Mouse (Mus musculus): Measurements from ENCODE around the gene Mvb12b. TPM values are rescaled to one million over a fixed set of nuclear protein-coding genes. Genes with fewer than 3 reads are reported as not detected.
A peak's percentile ranks its signal among the peaks of the same experiment; 100 is the strongest.

Gene Mvb12b
- polyA plus RNA-seq, 1 experiment from 2014 or later = 65.0 TPM

DNA sequence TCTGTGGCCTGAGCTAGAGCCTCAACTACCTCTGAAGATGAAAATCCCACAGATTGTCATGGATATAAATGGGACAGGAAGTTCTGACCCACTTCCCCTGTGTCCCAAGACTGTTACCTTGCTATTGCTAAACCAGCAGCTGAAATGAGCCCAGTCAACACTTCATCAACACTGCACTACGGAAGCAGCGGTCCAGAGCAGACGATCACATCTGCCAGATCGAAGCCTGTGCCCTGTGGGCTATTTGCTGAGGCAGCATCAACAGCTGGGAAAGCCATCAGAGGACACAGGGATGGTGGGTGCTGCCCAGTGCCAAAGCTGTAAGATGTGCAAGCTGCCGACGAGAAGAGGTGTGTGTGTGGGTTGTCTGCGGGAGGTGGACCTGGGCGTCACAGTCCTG, 86.4 kb downstream of the Mvb12b start:
- no peak for ATAC-seq (ENCODE audit: low FRiP score)
- H3K4me3 ChIP-seq = no peak overlapping the region
- no peak overlapping the region; the same call in 1 of the 2 replicates for H3K27ac ChIP-seq
- H3K4me1 ChIP-seq (replicated peaks) = peaks cover 56% of the 10 kb centered on the region
- peaks cover 46% of the 10 kb centered on the region for H3K36me3 ChIP-seq
- no peaks in the 10 kb centered on the region for H3K9me3 ChIP-seq
- 64% methylated on average over 8 of the region's 8 CpGs for WGBS
- no peak overlapping the region for H3K4me2 ChIP-seq
- H3K9ac ChIP-seq = no peak overlapping the region
- no peaks in the 10 kb centered on the region for H3K27me3 ChIP-seq

DNA sequence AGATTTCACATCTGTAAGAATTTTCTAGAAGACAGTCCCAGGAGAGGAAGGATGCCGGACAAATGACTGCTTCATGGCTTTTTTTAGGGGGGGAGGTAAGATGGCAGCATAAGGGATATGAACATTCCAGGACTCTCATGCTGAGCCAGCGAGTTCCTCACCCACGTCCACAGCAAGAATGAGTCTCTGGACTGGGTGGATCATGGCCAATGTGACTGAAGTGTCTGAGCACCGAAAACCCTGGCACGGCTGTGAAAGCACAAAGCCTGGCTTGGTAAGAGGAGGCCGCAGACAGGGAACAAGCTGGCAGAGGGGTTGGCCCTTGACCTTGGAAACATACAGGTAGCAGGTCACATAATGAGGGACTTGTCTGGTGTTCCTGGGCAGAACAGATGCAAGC, 87.5 kb downstream of the Mvb12b start:
- H3K9ac ChIP-seq = no peak overlapping the region
- no peak overlapping the region for H3K4me3 ChIP-seq
- H3K27me3 ChIP-seq = no peaks in the 10 kb centered on the region
- 93% methylated on average over 6 of the region's 6 CpGs for WGBS
- no peak overlapping the region for H3K4me2 ChIP-seq
- peaks cover 50% of the 10 kb centered on the region for H3K36me3 ChIP-seq
- peaks cover 61% of the 10 kb centered on the region for H3K4me1 ChIP-seq (replicated peaks)
- H3K9me3 ChIP-seq = no peaks in the 10 kb centered on the region
- ATAC-seq (ENCODE audit: low FRiP score) = no peak
- H3K27ac ChIP-seq = 0 out of 2 replicates have a peak overlapping the region, but pooled peaks have one; percentile 12

DNA sequence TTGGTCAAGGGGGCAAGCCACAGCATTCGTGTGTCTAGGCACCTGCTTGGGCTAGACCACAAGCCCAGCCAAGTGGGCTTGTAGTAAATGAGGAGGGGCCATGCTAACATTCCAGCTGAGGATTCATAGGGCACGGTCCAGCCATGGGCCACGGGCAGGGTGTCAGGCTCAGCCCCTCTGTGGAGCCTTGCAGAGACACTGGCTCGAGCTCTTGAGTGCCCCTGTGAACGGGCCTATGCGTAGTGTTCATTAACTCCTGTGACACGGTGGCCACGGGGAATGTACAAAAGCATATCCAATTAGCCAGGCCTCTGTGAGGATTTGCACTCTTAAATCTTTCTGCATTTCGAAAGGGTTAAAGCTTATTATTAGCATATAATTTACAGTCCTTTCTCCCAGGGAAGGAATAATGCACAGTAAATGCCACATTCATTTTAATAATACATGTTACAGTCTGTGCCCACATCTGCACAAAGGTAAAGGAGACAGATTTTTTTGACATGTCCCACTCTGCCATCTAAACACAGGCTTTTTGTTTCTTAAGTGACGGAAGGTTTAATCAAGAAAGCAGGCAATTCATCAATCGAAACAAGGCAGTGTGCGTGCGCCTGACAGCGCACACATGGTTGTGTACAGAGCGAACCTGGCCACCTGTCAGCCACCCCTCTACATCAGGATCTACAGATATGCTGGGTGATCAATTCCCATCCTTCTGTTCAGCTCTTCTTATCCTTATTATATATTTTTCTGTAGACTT, 91.9 kb downstream of the Mvb12b start:
- ATAC-seq (ENCODE audit: low FRiP score) = no peak
- H3K4me1 ChIP-seq (replicated peaks) = peaks cover 74% of the 10 kb centered on the region
- H3K4me2 ChIP-seq = no peak overlapping the region
- peak overlapping the region; percentile 46; the same call in 1 of the 2 replicates for H3K9ac ChIP-seq
- no peak overlapping the region for H3K4me3 ChIP-seq
- peak overlapping the region; percentile 91 for H3K27ac ChIP-seq
- no peaks in the 10 kb centered on the region for H3K9me3 ChIP-seq
- peaks cover 48% of the 10 kb centered on the region for H3K36me3 ChIP-seq
- no peaks in the 10 kb centered on the region for H3K27me3 ChIP-seq
- WGBS = 48% methylated on average over 15 of the region's 15 CpGs

DNA sequence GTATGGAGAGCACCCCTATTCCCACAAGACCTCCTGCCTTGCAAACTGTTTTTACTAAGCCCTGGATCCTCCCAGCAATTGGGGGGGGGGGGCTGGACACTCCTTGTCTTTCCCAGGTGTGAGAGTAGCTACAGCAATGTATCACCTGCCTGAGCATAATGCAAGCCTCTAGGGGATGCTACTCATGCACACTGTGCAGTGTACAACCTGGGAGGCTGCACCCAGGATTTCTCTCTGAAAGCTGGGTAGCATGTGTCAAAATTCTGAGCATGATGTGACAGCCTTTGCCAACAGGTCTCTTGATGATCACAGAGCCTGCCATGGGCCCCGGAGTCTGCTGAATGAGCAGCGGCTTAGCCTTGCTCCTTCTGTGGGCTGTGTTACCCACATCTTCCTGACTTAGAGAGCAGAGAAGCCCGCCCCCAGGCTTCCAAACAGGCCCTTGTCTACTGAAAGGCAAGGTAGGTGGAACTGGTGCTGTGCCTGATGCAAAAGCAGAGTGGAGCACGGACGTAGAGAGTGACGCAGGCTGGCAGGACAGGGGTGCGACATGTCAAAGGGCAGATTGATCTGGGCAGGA, 92.7 kb downstream of the Mvb12b start:
- Histone ChIP-seq H3K27ac (peak overlapping the region; percentile 91), H3K9ac (peak overlapping the region; percentile 46), H3K4me2 (no peak overlapping the region), H3K4me1 (replicated peaks) (peaks cover 81% of the 10 kb centered on the region), H3K9me3 (no peaks in the 10 kb centered on the region), H3K27me3 (no peaks in the 10 kb centered on the region), H3K4me3 (no peak overlapping the region), H3K36me3 (peaks cover 42% of the 10 kb centered on the region)
- 81% methylated on average over 7 of the region's 7 CpGs for whole genome bisulfite sequencing
- ATAC-seq (ENCODE audit: low FRiP score) = no peak

DNA sequence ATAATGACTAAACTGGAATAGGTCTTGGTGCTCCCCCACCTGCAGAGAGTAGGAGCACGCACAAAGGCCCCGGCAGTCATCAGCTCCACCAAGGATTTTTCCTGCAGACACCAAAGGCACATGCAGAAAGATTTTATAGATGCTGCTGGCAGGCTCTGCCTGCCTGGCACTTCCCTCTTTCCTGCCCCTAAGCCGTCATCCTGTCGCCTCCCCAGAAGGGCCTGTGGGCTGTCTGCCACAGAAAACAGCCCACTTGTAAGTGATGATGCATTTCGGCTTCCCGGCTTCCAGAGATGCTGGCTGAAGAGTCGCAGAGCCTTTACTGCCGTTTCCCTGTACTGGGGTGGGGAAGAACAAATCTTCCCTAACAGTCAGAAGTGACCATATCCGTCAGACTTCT, 93.3 kb downstream of the Mvb12b start:
- no peaks in the 10 kb centered on the region for H3K27me3 ChIP-seq
- H3K4me1 ChIP-seq (replicated peaks) = peaks cover 87% of the 10 kb centered on the region
- WGBS = 76% methylated on average over 9 of the region's 9 CpGs
- H3K27ac ChIP-seq = peak overlapping the region; percentile 91
- H3K36me3 ChIP-seq = peaks cover 38% of the 10 kb centered on the region
- H3K4me2 ChIP-seq = no peak overlapping the region
- ATAC-seq (ENCODE audit: low FRiP score) = no peak
- peak overlapping the region; percentile 46 for H3K9ac ChIP-seq
- H3K9me3 ChIP-seq = no peaks in the 10 kb centered on the region
- no peak overlapping the region for H3K4me3 ChIP-seq

DNA sequence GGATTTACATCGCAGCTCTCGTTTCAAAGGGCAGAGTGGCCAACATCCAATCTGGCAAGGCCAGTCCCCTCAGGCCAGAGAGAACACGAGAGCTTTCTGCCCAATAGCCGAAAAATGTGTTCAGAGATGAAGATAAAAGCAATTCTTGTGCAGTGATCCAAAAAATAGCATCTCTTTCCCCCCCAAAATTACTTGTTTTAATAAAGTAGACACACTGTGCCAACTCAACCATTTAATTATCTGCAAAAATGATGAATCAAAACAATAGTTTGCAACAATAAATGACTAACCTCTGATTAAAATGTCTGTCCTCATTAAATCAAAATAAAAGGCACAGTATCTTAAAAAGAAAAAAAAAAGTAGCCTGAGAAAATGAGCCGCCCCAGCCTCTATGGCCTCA, 97.4 kb downstream of the Mvb12b start:
- no peaks in the 10 kb centered on the region for H3K27me3 ChIP-seq
- H3K4me2 ChIP-seq = no peak overlapping the region
- peak overlapping the region; percentile 11; the same call in 1 of the 2 replicates for H3K9ac ChIP-seq
- peaks cover 89% of the 10 kb centered on the region for H3K4me1 ChIP-seq (replicated peaks)
- H3K4me3 ChIP-seq = no peak overlapping the region
- peaks cover 23% of the 10 kb centered on the region for H3K36me3 ChIP-seq
- whole genome bisulfite sequencing = 43% methylated on average over 5 of the region's 5 CpGs
- ATAC-seq (ENCODE audit: low FRiP score) = no peak
- H3K9me3 ChIP-seq = no peaks in the 10 kb centered on the region
- H3K27ac ChIP-seq = peak overlapping the region; percentile 90

DNA sequence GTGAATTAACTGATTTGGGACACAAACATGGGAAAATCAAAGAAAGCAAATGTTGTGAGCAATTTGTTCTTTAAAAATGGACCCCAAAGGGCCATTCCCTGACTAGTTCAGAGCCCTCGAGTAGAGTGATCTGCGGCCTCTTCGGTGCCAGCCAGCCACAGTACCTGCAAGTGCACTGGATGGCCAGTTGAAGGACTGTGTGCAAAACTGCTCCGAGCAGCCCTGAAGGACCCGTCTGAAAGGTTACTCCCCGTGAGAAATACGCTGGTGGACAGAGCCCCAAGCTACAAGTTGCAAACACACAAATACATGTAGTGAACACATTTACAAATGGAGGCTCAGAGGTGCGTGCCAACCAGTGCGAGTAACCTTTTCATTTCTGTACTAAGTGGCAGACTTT, 98.0 kb downstream of the Mvb12b start:
- Histone ChIP-seq H3K4me2 (no peak overlapping the region), H3K36me3 (peaks cover 20% of the 10 kb centered on the region), H3K9ac (peak overlapping the region; percentile 55), H3K9me3 (no peaks in the 10 kb centered on the region), H3K4me3 (no peak overlapping the region), H3K27me3 (no peaks in the 10 kb centered on the region), H3K27ac (peak overlapping the region; percentile 90), H3K4me1 (replicated peaks) (peaks cover 88% of the 10 kb centered on the region)
- WGBS = 44% methylated on average over 9 of the region's 9 CpGs
- no peak for ATAC-seq (ENCODE audit: low FRiP score)

DNA sequence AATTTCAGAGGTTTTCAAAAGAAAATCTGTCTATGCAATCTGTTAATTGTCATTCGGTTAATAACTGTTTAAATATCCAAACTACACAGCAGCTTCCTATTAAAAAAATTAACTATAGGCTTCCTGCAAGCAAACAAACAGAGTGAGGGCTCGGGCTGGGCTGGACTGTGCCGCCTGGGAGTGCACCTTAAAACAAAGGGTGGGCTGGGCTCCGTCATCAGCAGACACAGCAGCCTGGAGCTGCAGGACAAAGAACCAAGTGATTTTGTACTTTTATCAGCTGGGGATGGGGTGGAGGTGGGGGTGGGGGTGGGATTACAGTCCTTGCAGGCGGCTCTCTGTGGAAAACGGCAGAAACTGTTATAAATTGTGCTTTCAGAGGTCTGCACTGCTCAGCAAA, 98.5 kb downstream of the Mvb12b start:
- Histone ChIP-seq H3K27me3 (no peaks in the 10 kb centered on the region), H3K9ac (peak overlapping the region; percentile 55), H3K4me2 (no peak overlapping the region), H3K4me1 (replicated peaks) (peaks cover 88% of the 10 kb centered on the region), H3K9me3 (no peaks in the 10 kb centered on the region), H3K4me3 (no peak overlapping the region), H3K36me3 (peaks cover 19% of the 10 kb centered on the region), H3K27ac (peak overlapping the region; percentile 90)
- peak; percentile 51; the same call in 1 of the 2 replicates for ATAC-seq (ENCODE audit: low FRiP score)
- WGBS = 16% methylated on average over 6 of the region's 6 CpGs

DNA sequence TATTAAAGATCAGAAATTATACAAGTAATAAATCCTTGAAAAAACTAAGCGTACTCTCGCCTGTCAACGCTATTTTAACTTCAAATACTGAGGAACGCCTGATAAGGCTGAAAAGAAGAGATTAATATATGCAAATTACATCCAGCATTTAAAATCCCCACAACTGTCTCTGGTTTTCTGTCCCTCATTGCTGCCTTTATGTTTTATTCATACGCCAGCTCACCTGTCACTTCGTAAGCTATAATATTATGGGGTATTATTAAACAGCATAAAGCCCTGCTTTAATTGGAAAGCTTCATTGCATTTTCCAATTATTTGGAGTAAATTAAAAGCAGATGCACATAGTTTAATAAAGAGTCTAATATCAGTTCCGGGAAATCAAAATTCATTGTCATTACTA, 98.9 kb downstream of the Mvb12b start:
- Histone ChIP-seq H3K9me3 (no peaks in the 10 kb centered on the region), H3K4me2 (no peak overlapping the region), H3K27me3 (no peaks in the 10 kb centered on the region), H3K4me1 (replicated peaks) (peaks cover 88% of the 10 kb centered on the region), H3K27ac (peak overlapping the region; percentile 71), H3K9ac (no peak overlapping the region), H3K36me3 (peaks cover 15% of the 10 kb centered on the region), H3K4me3 (no peak overlapping the region)
- WGBS = 36% methylated on average over 7 of the region's 7 CpGs
- 0 out of 2 replicates have a peak, but pooled peaks have one; percentile 14 for ATAC-seq (ENCODE audit: low FRiP score)

DNA sequence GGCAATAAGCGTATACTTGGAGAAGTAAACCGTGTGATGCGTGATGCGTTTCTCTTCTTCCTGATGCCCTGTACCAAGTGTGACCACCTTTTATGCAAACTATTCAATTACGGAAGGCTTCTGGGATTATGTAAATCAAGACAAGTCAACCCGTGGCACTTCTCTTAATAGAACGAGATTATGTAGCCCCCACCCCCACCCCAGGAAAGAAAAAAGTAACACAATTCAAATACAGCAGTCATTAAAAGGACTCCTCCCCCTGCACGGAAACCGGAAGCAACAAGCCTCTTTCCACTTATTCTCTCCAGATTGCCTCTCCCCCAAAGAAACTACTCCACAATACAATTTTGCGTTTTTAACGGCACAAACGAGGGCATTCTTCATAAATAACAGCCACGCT, 99.6 kb downstream of the Mvb12b start:
- no peaks in the 10 kb centered on the region for H3K27me3 ChIP-seq
- H3K9me3 ChIP-seq = no peaks in the 10 kb centered on the region
- H3K4me1 ChIP-seq (replicated peaks) = peaks cover 88% of the 10 kb centered on the region
- 0 out of 2 replicates have a peak overlapping the region, but pooled peaks have one; percentile 35 for H3K9ac ChIP-seq
- WGBS = 35% methylated on average over 13 of the region's 13 CpGs
- no peak overlapping the region for H3K4me2 ChIP-seq
- peak overlapping the region; percentile 87 for H3K27ac ChIP-seq
- no peak overlapping the region for H3K4me3 ChIP-seq
- no peak for ATAC-seq (ENCODE audit: low FRiP score)
- H3K36me3 ChIP-seq = peaks cover 12% of the 10 kb centered on the region

DNA sequence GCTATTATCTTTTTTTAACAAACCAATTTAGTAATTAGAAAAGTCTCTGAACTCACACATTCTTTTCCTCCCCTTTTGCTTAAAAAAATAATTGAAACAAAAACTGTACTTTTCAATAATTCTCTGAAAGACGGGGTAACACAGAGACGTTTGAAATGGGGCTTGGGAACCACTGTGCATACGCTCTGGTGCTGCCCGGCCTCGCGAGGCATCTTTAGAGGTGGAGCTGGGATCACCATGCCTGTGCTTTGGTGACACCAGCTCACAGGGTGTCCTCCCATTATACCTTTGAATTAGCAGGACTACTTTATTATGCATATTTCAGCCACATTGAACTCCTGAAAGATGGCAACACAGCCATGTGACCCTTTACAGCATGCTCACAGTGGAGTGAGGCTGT, 101.7 kb downstream of the Mvb12b start:
- Histone ChIP-seq H3K9ac (0 out of 2 replicates have a peak overlapping the region, but pooled peaks have one; percentile 10), H3K27me3 (no peaks in the 10 kb centered on the region), H3K36me3 (peaks cover 2% of the 10 kb centered on the region; the same call in 1 of the 2 replicates), H3K4me3 (no peak overlapping the region), H3K9me3 (no peaks in the 10 kb centered on the region), H3K27ac (peak overlapping the region; percentile 90), H3K4me1 (replicated peaks) (peaks cover 84% of the 10 kb centered on the region), H3K4me2 (no peak overlapping the region)
- ATAC-seq (ENCODE audit: low FRiP score) = no peak; the same call in 1 of the 2 replicates
- 33% methylated on average over 6 of the region's 6 CpGs for WGBS

DNA sequence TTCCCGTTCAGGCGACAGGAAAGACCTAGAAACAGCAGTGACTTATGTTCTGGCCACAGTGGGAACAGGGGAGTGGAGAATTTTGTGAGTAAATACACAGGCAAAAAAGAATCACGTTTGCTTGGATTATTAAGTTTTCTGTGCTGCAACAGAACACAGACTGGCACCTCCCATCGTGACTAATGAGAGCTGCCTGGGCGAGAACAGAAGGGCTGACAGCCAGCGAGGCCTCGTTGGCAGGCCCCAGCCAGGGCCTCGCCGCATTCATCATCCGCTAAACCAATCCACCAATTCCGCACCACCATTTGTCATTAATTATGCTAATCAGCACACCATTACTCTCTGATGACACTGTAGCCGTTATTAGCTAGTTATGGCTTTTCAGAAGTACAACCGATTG, 102.2 kb downstream of the Mvb12b start:
- Histone ChIP-seq H3K9me3 (no peaks in the 10 kb centered on the region), H3K4me1 (replicated peaks) (peaks cover 80% of the 10 kb centered on the region), H3K27me3 (no peaks in the 10 kb centered on the region), H3K9ac (peak overlapping the region; percentile 39; the same call in 1 of the 2 replicates), H3K36me3 (peaks cover 1% of the 10 kb centered on the region; the same call in 1 of the 2 replicates), H3K4me2 (peak overlapping the region; percentile 29; the same call in 1 of the 2 replicates), H3K27ac (peak overlapping the region; percentile 90), H3K4me3 (no peak overlapping the region)
- peak; percentile 47; the same call in 1 of the 2 replicates for ATAC-seq (ENCODE audit: low FRiP score)
- WGBS = 18% methylated on average over 13 of the region's 13 CpGs

All from hindbrain, embryonic 13.5 days (tissue).